Mouse (Mus musculus) c-Kit-positive CD71-negative TER-119-negative erythroid progenitor cells, embryonic 14.5 days (primary cell): ENCODE results near the gene Tent4b.

ENCODE experiments used
- DNase-seq: peaks from one replicate; pipeline ENCODE4 v3.0.0-alpha.2; 2013; ENCODE audit warnings: low read depth

The Tent4b gene

DNA sequence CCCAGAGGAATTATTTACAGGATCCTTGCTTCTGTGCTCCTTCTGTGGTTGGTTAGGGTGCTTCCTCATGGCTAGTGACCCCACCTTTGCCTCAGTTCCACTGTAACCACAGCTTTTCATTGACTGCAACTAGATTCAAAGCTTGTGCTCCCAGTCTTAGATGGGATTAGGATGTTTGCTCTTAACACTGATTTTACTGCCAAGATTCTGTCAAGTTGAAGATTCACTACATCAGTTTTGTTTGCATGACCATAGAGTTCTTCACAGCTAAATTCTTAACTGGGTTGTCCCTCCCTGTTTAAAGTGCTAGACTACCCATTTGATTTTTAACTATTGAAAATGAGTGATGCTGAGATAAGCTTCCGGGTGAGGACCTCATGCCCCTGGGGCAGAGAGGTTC, 29.3 kb downstream of the Tent4b start:
- no peak for DNase-seq

DNA sequence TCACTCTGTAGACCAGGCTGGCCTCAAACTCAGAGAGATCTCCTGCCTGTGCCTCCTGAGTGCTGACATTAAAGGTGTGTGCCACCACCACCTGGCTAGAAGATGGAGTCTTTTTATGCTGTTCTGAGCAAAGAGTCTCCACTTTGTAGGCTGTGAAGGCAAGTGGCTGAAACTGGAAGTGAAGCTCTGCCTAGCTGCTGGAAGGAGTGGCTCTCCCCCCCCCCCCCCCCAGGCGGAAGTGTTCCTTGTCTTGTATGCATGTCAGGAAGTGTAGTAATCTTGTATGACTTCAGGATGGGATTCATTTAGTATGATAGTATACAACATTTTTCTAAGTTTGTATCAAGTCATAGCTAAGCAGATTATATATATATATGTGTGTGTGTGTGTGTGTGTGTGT, 29.8 kb downstream of the Tent4b start:
- DNase-seq: no peak

DNA sequence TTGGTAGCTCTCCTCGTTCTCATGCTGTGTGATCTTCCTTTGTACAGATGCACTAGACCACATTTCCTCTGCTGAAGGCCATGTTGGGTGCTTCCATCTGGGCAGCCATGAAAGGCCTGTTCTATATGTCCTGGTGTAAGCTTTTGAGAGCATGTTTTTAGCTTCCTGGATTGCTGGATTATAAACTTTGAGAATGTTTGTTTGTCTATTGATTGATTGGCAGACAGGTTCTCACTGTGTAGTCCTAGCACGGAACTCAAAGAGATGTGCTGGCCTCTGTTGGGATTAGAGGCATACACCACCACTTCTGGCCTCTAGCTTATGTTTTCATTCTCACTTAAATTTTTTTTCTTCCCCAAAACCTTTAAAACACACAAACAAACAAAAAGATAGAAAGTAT, 37.7 kb downstream of the Tent4b start:
- DNase-seq: no peak

DNA sequence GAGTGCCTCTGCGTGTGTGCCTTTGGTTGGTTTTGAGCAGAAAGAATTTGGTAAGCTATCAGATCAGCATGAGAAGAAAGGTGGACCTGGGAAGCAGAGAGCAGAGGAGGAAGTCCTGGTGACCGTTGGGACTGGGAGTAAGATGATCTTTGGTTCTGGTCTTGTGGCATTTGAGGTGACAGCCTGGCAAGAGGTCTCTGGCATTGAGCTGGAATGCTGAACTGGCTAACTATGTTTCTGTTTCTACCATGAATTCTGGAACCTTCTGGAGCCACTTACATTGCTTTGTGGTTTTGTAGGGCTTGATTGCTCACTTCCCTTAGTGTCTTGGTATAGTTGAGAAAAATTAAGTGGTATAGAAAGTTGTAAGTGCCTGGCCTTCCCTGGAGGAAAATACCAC, 38.6 kb downstream of the Tent4b start:
- no peak for DNase-seq

DNA sequence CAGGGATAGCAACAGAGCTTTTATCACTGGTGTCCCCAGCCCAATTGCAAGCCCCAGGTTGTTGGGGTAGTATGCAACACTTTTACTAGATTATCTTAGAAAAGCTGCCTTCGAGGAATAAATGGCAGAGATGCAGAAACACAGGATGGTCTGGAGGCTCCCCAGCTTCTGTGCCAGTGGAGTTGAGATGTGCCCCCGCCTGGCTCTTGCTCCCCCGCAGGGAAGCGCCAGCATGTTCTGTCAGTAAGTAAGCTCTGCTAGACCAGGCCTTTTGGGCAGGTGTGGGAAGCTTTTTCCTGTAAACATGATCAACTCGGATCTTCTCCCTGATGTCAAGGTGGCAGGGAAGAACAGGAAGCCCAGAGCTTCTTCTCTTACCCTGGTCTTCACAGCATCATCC, 40.3 kb downstream of the Tent4b start:
- DNase-seq: no peak

DNA sequence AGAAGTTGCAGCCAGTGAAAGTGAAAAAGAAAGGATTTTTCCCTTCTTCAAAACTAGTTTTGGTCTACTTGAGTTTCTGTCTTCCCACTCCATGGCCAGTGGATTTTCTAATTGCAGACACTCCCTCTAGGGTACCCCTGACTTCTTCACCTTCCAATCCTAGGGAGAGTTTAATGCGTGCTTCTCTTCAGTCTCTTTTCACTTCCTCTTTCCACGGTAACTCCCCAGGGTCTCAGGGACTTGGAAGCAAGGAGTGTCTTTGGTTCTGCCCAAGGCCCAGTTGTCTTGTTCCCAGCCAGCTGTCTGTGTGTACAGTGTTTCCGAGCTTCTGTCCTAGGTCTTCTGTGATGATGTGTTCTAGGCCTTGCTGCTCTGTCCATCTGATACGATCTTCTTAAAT, 42.9 kb downstream of the Tent4b start:
- DNase-seq: no peak

DNA sequence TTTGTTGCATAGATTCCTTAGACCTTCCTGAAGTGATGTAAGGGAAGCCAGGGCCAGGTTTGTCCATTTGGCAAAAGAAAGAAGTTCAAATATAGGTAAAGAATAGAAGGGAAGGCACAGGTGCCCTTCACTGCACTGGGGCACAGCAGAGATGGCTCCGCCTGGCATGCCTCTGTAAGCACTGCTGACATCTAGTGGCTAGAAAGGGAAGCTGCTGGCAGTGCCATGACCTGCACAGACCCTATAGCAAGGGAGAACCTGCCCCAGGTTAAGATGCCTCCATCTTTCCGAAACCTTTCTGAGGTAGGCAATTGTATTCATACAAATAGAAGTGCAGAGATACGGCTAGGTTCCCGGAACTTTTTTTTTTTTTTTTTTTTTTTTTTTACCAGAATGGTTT, 45.3 kb downstream of the Tent4b start:
- peak; percentile 19 for DNase-seq

DNA sequence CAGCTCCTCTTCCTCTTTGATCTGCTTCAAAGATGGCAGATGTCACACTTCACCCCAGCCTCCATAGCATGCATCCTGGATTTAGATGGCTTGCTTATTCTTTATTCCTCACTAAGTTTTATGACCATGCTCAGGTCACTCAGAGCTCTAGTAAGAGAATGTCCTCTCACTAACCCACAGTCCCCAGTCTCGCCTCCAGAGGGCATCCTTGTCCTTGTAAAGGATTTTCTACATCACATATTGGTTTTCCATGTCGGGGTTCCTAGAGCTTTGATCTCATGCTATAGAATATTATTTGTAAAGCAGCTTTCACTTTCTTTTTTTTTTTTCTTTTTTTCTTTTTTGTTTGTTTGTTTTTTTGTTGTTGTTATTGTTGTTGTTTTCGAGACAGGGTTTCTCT, 53.8 kb downstream of the Tent4b start:
- no peak for DNase-seq

DNA sequence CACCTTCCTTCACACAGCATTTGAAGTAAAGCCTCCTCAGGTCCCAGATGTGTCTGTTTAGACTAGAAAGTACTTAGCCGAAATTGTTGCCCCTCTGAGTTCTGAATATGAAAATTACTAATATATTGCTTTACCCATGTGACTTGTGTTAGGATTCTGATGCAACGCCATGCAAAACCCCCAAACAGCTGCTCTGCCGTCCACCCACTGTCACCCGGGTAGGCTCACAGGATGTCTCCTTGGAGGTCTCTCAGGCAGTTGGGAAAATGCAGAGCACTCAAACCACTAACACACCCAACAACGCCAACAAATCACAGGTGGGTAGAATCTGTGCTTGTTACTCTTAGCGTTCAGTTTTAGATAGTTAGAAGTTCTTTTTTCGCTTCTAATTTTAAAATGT, 55.9 kb downstream of the Tent4b start:
- DNase-seq: no peak

DNA sequence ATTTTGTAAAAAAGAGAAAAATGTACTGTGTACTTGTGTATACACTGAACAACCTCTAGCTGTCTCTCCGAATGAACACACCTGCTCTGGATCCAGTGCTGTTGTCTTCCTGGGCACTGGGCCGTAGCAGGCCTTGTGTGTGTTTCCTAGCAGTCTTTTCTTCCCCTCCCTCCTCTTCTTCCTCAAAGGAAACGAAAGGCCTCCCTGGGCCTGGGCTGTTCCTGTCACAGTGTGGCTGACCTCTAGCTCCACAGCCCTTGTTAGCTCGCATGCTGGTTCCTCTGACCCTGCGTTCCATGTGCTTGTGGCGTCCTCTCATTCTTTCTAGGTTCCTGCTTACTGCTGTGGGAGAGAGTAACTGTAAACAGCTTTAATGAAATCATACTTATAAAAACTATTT, 59.0 kb downstream of the Tent4b start:
- no peak for DNase-seq

DNA sequence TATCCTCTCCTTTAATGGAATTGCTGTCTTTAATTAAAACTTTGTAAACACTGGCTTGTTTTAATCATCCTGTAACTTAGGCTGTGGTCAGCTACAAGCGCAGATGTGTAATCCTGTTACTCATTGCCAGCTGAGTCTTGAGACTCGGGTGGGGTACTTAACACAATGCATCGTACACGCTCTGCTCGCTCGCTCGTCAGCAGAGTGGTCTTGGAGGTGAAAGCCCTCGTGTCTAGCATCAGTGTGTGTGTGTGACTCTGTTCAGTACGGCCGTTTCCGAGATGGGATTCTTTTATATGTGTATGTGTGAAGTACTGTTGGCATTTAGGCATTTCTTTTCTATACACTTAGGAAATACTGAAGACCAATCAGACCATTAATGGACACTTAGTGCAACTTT, 59.5 kb downstream of the Tent4b start:
- DNase-seq: no peak

DNA sequence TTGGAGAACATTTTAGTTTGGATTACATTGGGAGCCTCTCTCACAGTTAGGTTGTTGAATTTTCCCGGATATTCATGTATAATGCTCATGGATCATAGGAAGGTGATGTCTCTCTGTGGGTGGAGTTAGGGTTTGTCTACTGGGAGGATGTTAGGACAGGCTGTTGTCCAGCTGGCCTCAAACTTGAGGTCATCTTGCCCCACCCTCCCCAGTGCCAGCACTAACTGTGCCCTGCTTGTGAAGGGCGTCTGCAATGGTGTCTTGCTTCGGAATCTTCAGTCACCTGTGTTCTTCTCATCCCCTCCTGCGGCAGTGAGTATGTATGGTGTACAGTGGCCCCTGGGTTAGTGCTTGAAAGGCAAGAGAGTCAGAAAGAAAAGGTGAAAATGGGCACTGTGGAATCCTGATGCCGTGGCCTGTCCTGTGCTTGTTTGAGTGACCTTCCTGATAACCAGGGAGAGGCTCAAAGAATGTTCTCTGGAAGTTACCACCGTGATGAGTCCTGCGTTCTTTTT, 61.5 kb downstream of the Tent4b start:
- no peak for DNase-seq

DNA sequence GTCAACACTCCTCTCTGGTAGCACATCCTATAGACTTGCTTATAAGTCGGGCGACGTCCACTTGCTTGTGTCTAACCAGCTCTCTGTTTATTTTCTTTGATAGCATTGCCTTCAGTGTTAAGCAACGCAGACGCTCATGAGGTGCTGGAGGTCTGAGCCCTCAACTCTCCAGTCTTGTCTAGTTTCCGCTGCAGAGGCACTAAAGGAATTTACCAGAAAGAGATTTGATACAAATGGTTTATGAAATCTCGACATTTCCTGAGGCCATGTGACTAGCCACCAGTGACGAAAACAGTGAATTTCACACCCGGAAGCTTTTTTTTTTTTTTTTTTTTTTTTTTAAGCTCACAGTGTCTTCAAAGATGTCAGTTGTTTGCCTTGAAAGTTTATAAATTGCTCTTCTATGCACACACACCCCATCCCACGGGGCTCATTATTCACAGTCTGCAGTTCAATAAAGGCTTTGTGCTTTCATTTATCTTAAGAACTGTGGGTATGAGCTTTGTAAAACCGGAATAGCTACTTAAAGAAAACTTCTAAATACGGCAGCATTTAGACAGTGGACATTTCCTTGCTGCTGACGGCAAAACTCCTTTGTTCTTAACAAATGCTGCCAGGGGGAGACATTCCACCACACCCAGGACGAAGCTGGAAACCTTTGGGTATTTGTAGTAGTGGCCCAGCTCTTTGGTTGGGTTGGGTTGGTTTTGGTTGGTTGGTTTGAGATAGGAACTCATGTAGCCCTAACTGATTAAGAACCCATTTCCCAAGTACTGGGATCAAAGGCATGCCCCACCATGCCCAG, 64.0 kb downstream of the Tent4b start:
- DNase-seq: no peak

DNA sequence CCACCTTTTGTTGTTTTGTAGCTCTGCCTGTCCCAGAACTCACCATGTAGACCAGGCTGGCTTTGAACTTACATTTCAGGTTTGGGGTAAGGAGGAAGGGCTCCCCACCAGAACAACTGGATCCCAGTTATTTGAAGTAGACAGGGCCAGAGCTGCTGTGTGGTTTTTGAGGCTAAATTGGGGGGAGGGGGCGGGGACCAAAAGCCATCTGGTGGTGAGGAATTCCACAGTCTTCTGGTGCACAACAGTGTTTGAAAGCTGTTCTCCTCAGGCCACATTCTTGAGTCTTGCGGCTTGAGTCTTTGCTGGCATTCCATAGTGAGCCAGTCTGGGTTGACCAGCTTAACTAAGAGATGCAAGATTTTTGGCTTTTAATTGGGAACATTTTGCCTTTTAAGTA, 66.5 kb downstream of the Tent4b start:
- DNase-seq: no peak

DNA sequence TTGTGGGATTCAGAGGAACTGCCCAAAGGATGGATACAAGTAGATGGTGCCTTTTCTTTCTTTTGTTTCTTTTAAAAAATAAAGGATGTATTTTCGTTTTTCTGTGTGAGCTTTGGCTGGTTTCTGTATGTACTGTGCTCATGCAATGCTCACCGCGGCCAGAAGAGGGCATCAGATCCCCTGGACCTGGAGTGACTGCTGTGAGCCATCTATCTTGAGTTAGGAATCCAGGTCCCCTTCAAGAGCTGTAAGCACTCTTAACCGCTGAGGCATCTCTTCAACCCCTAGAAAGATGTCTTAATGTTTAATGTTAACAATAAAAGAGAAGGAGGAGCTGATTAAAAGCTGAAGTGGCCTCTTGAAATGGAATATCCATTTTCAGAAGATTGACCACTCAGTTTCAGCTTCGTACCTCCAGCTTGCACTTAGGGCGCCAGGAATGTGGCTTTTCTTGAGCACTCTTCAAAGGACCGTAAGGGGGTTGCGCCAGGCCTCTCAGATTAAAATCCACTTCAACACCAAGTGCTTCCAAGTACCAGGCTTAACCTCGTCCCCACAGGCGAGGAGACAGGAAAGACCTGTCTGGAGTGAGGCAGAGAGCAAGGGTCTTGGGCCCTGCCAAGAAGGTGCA, 67.3 kb downstream of the Tent4b start:
- DNase-seq: no peak

DNA sequence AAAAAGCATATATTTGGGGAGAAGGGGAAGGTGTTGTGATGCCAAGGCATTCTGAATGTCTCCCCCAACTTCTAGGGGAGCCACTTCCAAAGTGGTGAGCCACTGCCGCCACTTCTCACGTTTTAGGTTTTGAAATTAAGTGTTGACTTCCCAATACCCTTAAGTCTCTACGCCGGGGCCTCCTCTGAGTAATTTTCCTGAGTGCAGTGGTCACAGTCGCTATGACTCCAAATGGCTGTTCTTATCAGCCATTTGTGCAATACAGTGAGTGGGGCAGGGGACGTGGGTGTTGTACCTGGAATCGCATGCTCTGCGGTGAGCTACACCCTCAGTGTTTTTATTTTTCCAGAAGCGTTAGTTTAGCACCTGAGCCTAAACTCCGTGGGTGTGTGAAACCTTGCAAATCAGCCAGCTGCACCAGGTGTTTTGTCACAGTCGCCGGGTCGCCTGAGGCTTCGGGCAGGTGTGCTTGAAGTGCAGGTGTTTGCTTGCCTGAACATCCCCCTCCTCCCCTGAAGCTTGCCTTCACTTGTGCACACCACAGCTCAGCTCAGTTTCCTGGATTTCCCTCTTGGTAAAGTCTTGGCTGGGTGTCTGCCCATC, 67.9 kb downstream of the Tent4b start:
- no peak for DNase-seq

DNA sequence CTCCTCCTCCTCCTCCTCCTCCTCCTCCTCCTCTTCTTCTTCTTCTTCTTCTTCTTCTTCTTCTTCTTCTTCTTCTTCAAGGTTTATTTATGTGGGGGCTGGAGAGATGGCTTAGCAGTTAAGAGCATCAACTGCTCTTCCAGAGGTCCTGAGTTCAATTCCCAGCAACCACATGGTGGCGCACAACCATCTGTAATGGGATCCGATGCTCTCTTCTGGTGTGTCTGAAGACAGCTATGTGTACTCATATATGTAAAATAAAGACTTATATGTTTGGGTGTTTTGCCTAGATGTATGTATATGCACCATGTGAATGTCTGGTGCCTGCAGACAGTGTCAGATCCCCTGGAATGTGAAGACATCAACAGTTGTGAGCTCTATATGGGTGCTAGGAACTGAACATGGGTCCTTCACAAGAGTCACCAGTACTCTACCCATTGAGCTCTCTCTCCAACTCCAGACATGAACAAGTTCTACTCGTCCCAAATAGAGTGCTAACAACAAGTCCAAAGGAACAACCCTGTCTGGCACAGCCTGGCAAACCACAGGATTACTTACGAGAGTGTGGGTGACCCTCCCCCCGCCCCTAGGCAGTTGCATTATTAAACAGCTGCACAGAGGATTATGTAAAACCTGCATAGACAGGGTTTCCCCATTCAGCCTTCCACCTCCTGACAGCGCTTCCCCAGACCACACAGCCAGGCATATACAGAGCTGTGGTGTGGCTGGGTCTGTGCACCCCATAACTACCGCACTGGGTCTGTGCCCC, 70.3 kb downstream of the Tent4b start:
- DNase-seq: no peak

DNA sequence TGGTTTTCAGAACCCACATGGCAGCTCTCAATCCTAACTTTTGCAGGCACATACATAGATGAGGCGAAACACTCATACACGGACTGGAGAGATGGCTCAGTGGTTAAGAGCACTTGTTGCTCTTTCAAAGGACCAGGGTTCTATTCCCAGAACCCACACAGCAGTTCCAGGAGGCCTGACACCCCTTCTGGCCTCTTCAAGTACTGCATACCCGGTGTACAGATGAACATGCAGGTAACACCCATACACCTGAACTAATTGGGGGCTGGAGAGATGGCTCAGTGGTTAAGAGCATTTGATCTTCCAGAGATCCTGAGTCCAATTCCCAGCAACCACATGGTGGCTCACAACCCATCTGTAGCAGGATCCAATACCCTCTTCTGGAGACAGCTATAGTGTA, 71.1 kb downstream of the Tent4b start:
- no peak for DNase-seq

DNA sequence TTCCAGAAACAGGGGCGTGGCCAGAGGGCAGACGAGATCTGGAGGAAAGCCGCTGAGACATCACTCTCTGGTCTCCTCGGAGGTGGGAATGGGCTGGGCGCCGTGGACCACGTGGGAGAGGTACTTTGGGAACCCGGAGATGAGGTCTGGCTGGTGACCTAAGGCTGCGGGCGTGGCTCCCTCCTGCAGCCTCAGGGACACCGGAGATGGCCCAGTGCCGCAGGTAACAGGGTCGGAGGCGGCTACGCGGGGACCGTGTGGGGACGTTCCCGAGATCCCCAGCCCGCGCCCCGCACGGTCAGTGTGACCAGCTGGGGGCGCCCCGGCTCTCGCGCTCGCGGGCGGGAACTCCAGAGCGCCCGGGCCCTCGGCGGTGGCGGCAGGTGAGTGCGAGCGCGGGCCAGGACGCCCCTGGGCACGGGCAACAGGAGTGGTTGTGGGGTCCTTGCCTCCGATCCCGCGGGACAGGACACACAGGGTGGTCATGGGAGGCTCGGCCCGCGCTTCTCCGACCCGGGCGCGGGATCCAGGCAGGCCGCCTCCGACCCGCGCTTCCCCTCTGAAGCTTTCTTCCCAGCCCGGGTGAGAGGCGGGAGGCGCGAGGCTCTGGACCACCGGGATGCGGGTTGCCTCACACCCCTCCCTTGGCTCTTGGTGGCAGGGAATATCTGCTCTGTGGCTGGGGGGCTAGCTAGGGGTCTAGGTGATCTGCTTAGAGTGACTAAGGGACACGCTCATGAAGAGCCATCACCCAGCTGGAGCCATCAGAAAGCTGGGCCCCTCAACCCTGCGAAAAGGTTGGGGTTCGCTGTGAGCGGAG, 73.4 kb downstream of the Tent4b start, which contains the start of gene Adcy7:
Gene Adcy7, plus strand, starts transcription at position 173 of the 820 bp plus-strand sequence.
- DNase-seq: no peak

DNA sequence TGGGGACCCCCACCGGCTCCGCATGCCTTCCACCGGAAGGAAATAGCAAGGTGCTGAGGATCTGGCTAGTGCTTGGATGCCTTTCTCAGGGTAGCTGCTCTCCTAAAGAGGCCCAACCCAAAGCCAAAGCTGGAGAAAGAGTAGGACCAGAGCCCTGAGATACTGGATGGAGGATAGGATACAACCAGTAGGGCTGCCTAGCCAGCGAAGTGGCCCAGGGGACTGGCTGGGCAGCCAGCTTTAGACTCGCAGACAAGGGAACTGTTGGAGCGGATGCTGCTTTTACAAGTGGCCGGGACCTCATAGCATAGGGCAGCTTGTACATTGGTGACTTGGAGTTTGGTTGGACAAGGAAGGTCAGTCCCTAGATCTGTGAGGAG, 74.0 kb downstream of the Tent4b start:
- no peak for DNase-seq

DNA sequence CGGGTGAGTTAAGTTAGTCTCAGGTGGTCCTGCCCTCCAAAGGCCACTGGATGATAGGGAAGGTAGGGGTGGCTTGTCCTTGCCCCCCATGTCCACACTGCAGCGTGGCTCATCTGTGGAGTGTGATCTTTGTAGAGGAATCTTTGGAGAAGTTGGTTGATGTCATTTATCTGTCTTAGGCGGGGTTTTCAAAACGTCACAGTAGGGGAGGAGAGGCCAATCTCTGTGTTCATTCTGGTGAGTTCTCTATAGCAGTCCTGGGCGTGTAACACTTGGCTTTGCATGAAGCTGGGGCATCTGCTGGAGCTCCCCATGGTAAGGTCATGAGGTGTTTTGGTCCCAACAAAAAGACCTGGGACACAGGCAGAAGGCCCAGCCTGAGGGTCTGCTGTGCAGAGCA, 75.1 kb downstream of the Tent4b start:
- DNase-seq: no peak

DNA sequence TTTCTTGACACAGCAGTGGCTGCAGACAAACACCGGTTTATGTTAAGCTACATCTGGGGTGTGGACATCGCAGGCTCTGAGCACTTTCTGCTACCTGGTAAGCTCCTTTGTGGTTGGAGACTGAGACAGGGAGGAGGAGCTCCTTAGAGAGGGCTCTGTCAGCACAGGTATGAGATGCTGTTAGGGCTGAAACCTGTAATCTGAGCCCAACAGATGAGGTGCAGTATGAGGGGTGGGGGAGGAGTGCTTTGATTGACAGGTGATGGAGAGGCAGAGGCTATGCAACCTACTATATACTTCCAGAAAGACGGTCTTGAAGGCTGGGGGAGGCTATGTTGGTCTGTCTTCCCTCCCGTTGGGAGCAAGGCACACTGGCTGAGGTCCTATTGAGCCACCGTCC, 80.2 kb downstream of the Tent4b start:
- no peak for DNase-seq
